ENCODE assay signal across 9 mouse cellular contexts in genomic region chr2:129232023-129232422, GRCm38 (mm10). TPM values are rescaled to one million over a fixed set of nuclear protein-coding genes. Genes with fewer than 3 reads are reported as not detected.
DNase-seq lines count a peak whose midpoint lies in the region; ATAC-seq and TF ChIP-seq lines count a peak whose summit lies in the region.
"Had no signal": no experiment of that assay in that cellular context is flagged by ENCODE, and none has a peak within 500 bp of the region (broad histone marks: within the 10 kb centered on the region; RNA-seq: fewer than 3 reads in every experiment).

No protein-coding gene starts in this region.

- no peak for TF ChIP-seq CTCF in liver, embryonic 14.5 days (IDR thresholded peaks at IDR 0.05; ENCODE audit: low read depth)

- H3K9me3 ChIP-seq in liver, embryonic 14.5 days (ENCODE audit: control insufficient read depth, low read length) = no peaks in the 10 kb centered on the region
- H3K9me3 ChIP-seq in hindbrain, embryonic 11.5 days (ENCODE audit: control insufficient read depth, low read length) = no peaks in the 10 kb centered on the region
- no peaks in the 10 kb centered on the region for H3K9me3 ChIP-seq in midbrain, embryonic 14.5 days (ENCODE audit: control insufficient read depth, low read length)
- H3K9me3 ChIP-seq: limb, embryonic 13.5 days had no signal

- 48% methylated on average over 4 of the region's 4 CpGs for WGBS in liver, embryonic 14.5 days (ENCODE audit: insufficient replicate concordance)
- WGBS in hindbrain, embryonic 11.5 days = 67% methylated on average over 4 of the region's 4 CpGs
- 70% methylated on average over 4 of the region's 4 CpGs for WGBS in midbrain, embryonic 14.5 days

- peak; percentile 24 to 52 for DNase-seq in cerebellum, postnatal 25 days
- DNase-seq in cerebellum, adult 11 months = no peak
- peak; percentile 57 for DNase-seq in brain, embryonic 18.5 days (ENCODE audit: low read depth, low spot score)
- peak; percentile 51 to 58 for DNase-seq in layer of hippocampus, postnatal 10 days (ENCODE audit: low spot score in 2 of 2)
- no peak for DNase-seq in liver, embryonic 14.5 days (ENCODE audit: low read depth in 3 of 3, low spot score in 3 of 3)
- DNase-seq in heart, postnatal 10 days = no peak
- DNase-seq in hindbrain, embryonic 11.5 days (ENCODE audit: low spot score) = no peak
- DNase-seq in midbrain, embryonic 14.5 days = no peak

- TF ChIP-seq EP300 in liver, embryonic 14.5 days (IDR thresholded peaks at IDR 0.05; ENCODE audit: low read depth) = no peak

- peak overlapping the region; percentile 88 for H3K27ac ChIP-seq in liver, embryonic 14.5 days
- no peak overlapping the region for H3K27ac ChIP-seq in hindbrain, embryonic 11.5 days (ENCODE audit: low read depth, low read length)
- no peak overlapping the region for H3K27ac ChIP-seq in midbrain, embryonic 14.5 days (replicated peaks; ENCODE audit: low read depth, low read length)
- H3K27ac ChIP-seq: limb, embryonic 13.5 days had no signal

- ATAC-seq in liver, embryonic 14.5 days (ENCODE audit: insufficient read depth) = no peak
- no peak for ATAC-seq in hindbrain, embryonic 11.5 days (ENCODE audit: low FRiP score)
- ATAC-seq in midbrain, embryonic 14.5 days (ENCODE audit: low FRiP score, low TSS enrichment) = no peak

- no peak overlapping the region; the same call in 1 of the 2 replicates for H3K9ac ChIP-seq in liver, embryonic 14.5 days (replicated peaks)
- H3K9ac ChIP-seq in hindbrain, embryonic 11.5 days (ENCODE audit: low read depth, low read length) = no peak overlapping the region
- no peak overlapping the region for H3K9ac ChIP-seq in midbrain, embryonic 14.5 days (replicated peaks; ENCODE audit: low read length)
- H3K9ac ChIP-seq: limb, embryonic 13.5 days had no signal

- no peak overlapping the region for H3K4me3 ChIP-seq in liver, embryonic 14.5 days (ENCODE audit: insufficient read depth in 1 of 2, low read depth in 2 of 2, low read length in 2 of 2)
- H3K4me3 ChIP-seq in hindbrain, embryonic 11.5 days (ENCODE audit: low read depth, low read length) = no peak overlapping the region
- H3K4me3 ChIP-seq in midbrain, embryonic 14.5 days (replicated peaks; ENCODE audit: low read depth, low read length) = no peak overlapping the region
- H3K4me3 ChIP-seq: limb, embryonic 13.5 days had no signal

- H3K27me3 ChIP-seq in liver, embryonic 14.5 days (ENCODE audit: control insufficient read depth, insufficient read depth, low read length) = no peaks in the 10 kb centered on the region
- no peaks in the 10 kb centered on the region for H3K27me3 ChIP-seq in hindbrain, embryonic 11.5 days (ENCODE audit: control insufficient read depth, insufficient read depth, low read length)
- H3K27me3 ChIP-seq in midbrain, embryonic 14.5 days (ENCODE audit: control insufficient read depth, insufficient read depth, low read length) = no peaks in the 10 kb centered on the region
- H3K27me3 ChIP-seq: limb, embryonic 13.5 days had no signal

- no peaks in the 10 kb centered on the region for H3K36me3 ChIP-seq in liver, embryonic 14.5 days (replicated peaks; ENCODE audit: control insufficient read depth, insufficient read depth, low read depth)
- H3K36me3 ChIP-seq in hindbrain, embryonic 11.5 days (ENCODE audit: control insufficient read depth, insufficient read depth, low read length) = no peaks in the 10 kb centered on the region
- no peaks in the 10 kb centered on the region for H3K36me3 ChIP-seq in midbrain, embryonic 14.5 days (ENCODE audit: control insufficient read depth, insufficient read depth, low read length)
- H3K36me3 ChIP-seq: limb, embryonic 13.5 days had no signal

- intact Hi-C loops in heart, postnatal 10 days (cut with DNase I) = no loop called here

- H3K4me2 ChIP-seq in liver, embryonic 14.5 days (ENCODE audit: low read depth) = no peak overlapping the region
- no peak overlapping the region for H3K4me2 ChIP-seq in hindbrain, embryonic 11.5 days (replicated peaks; ENCODE audit: low read depth, low read length)
- no peak overlapping the region for H3K4me2 ChIP-seq in midbrain, embryonic 14.5 days (ENCODE audit: low read length)
- H3K4me2 ChIP-seq: limb, embryonic 13.5 days had no signal

- peaks cover 64 to 77% of the 10 kb centered on the region in 2 experiments for H3K4me1 ChIP-seq in liver, embryonic 14.5 days (replicated peaks; ENCODE audit: control insufficient read depth in 2 of 2, insufficient read depth in 2 of 2, low read length in 1 of 2)
- H3K4me1 ChIP-seq in hindbrain, embryonic 11.5 days (replicated peaks; ENCODE audit: control insufficient read depth, insufficient read depth, low read length) = no peaks in the 10 kb centered on the region
- H3K4me1 ChIP-seq in midbrain, embryonic 14.5 days (ENCODE audit: control insufficient read depth, insufficient read depth, low read length) = no peaks in the 10 kb centered on the region

RNA-seq across cellular contexts. Expression of gene Slc20a1, which starts 33.5 kb away (rescaled TPM):
- 100 to 1,000 TPM in 1 of 2 experiments, 10 to 100 TPM in 1; 97.4 to 124 TPM for total RNA-seq in layer of hippocampus, postnatal 10 days (2021)
- polyA plus RNA-seq in liver, embryonic 14.5 days (2012; rRNA removed) = 37.7 and 50.7 TPM in 2 replicates
- polyA plus RNA-seq in liver, embryonic 14.5 days (2014; fragmentation: Nextera tagmentation; extraction: Ambion mirVana) = 42.7 and 49.2 TPM in 2 replicates
- total RNA-seq in heart, postnatal 10 days (2021) = 10 to 100 TPM; 15.3 to 18.8 TPM
- polyA plus RNA-seq in hindbrain, embryonic 11.5 days (2014; fragmentation: Nextera tagmentation; extraction: Ambion mirVana) = 50.3 and 59.9 TPM in 2 replicates
- 42.0 and 59.0 TPM in 2 replicates for polyA plus RNA-seq in midbrain, embryonic 14.5 days (2014; fragmentation: Nextera tagmentation; extraction: Ambion mirVana)

Comparison
In these comparisons a context has a peak if more than half of its experiments do, and no peak if none do; other contexts are left out.
1. DNase-seq: peak in cerebellum, postnatal 25 days (2 of 2), brain, embryonic 18.5 days (single experiment) and layer of hippocampus, postnatal 10 days (2 of 2); none in cerebellum, adult 11 months (single experiment), liver, embryonic 14.5 days (0 of 3), heart, postnatal 10 days (0 of 2), hindbrain, embryonic 11.5 days (single experiment) and midbrain, embryonic 14.5 days (single experiment).